Mouse (Mus musculus): Measurements from ENCODE around the gene Tmem80. TPM values are rescaled to one million over a fixed set of nuclear protein-coding genes. Genes with fewer than 3 reads are reported as not detected.

Gene Tmem80
- polyA plus RNA-seq (2015; fragmentation: Nextera tagmentation; extraction: Ambion mirVana): 49.3 and 59.8 TPM in 2 replicates

GRCm38 (mm10) chr7:141327469-141328372, at the start of gene Tmem80, which contains the start of gene Deaf1:
Gene Tmem80 (plus strand): TSS chr7:141327739.
Gene Deaf1 (minus strand): TSS chr7:141327690.
- H3K4me2 ChIP-seq (replicated peaks; ENCODE audit: low read depth, low read length): peak within 1 kb of the TSS; percentile 82
- peaks cover 13% of the 10 kb centered on the region for H3K36me3 ChIP-seq (ENCODE audit: insufficient read depth, low read length)
- no peaks in the 10 kb centered on the region for H3K9me3 ChIP-seq (ENCODE audit: low read length)
- H3K9ac ChIP-seq (replicated peaks; ENCODE audit: low read length): peak within 1 kb of the TSS; percentile 95
- under 1% methylated on average over 105 of the region's 105 CpGs for WGBS
- peak within 1 kb of the TSS; percentile 69 for H3K4me3 ChIP-seq (ENCODE audit: low read length)
- H3K27ac ChIP-seq (ENCODE audit: low read length): peak within 1 kb of the TSS; percentile 100
- H3K4me1 ChIP-seq (ENCODE audit: insufficient read depth, low read length): peaks cover 28% of the 10 kb centered on the region
- ATAC-seq (ENCODE audit: low FRiP score, low TSS enrichment): peak; percentile 96
- no peaks in the 10 kb centered on the region for H3K27me3 ChIP-seq (ENCODE audit: insufficient read depth, low read length)

GRCm38 (mm10) chr7:141278766-141279590, 48.6 kb upstream of the Tmem80 start, which contains the start of gene Sct:
Gene Sct (minus strand): TSS chr7:141279133.
- no peak within 1 kb of the TSS; the same call in 1 of the 2 replicates for H3K27ac ChIP-seq (ENCODE audit: low read length)
- 2% methylated on average over 46 of the region's 46 CpGs for WGBS
- H3K9ac ChIP-seq (replicated peaks; ENCODE audit: low read length): peak within 1 kb of the TSS; percentile 63
- peaks cover 31% of the 10 kb centered on the region for H3K4me1 ChIP-seq (ENCODE audit: insufficient read depth, low read length)
- no peaks in the 10 kb centered on the region for H3K36me3 ChIP-seq (ENCODE audit: insufficient read depth, low read length)
- peak within 1 kb of the TSS; percentile 95 for H3K4me2 ChIP-seq (replicated peaks; ENCODE audit: low read depth, low read length)
- no peaks in the 10 kb centered on the region for H3K9me3 ChIP-seq (ENCODE audit: low read length)
- peak; percentile 66 for ATAC-seq (ENCODE audit: low FRiP score, low TSS enrichment)
- H3K27me3 ChIP-seq (ENCODE audit: insufficient read depth, low read length): no peaks in the 10 kb centered on the region
- H3K4me3 ChIP-seq (ENCODE audit: low read length): peak within 1 kb of the TSS; percentile 52

- no peak overlapping the region for H3K4me3 ChIP-seq (ENCODE audit: low read length)
- no peak overlapping the region for H3K9ac ChIP-seq (replicated peaks; ENCODE audit: low read length)
- no peaks in the 10 kb centered on the region for H3K27me3 ChIP-seq (ENCODE audit: insufficient read depth, low read length)
- peak; percentile 66 for ATAC-seq (ENCODE audit: low FRiP score, low TSS enrichment)
- no peak overlapping the region for H3K4me2 ChIP-seq (replicated peaks; ENCODE audit: low read depth, low read length)
- peak overlapping the region; percentile 59 for H3K27ac ChIP-seq (ENCODE audit: low read length)
- no peaks in the 10 kb centered on the region for H3K9me3 ChIP-seq (ENCODE audit: low read length)
- 51% methylated on average over 6 of the region's 6 CpGs for WGBS
- no peaks in the 10 kb centered on the region for H3K36me3 ChIP-seq (ENCODE audit: insufficient read depth, low read length)
- peaks cover 26% of the 10 kb centered on the region for H3K4me1 ChIP-seq (ENCODE audit: insufficient read depth, low read length)
These were observed 46.1 kb upstream of the Tmem80 start for GRCm38 (mm10) chr7:141281442-141281841.

- ATAC-seq (ENCODE audit: low FRiP score, low TSS enrichment): no peak
- 85% methylated on average over 4 of the region's 4 CpGs for WGBS
- Histone ChIP-seq H3K27me3 (ENCODE audit: insufficient read depth, low read length) (no peaks in the 10 kb centered on the region), H3K9ac (replicated peaks; ENCODE audit: low read length) (no peak overlapping the region), H3K9me3 (ENCODE audit: low read length) (no peaks in the 10 kb centered on the region), H3K27ac (ENCODE audit: low read length) (no peak overlapping the region), H3K36me3 (ENCODE audit: insufficient read depth, low read length) (no peaks in the 10 kb centered on the region), H3K4me2 (replicated peaks; ENCODE audit: low read depth, low read length) (no peak overlapping the region), H3K4me3 (ENCODE audit: low read length) (no peak overlapping the region), H3K4me1 (ENCODE audit: insufficient read depth, low read length) (peaks cover 16% of the 10 kb centered on the region)
These were observed 44.8 kb upstream of the Tmem80 start for GRCm38 (mm10) chr7:141282756-141283155.

- no peak for ATAC-seq (ENCODE audit: low FRiP score, low TSS enrichment)
- Histone ChIP-seq H3K27me3 (ENCODE audit: insufficient read depth, low read length) (peaks cover 21% of the 10 kb centered on the region), H3K27ac (ENCODE audit: low read length) (no peak overlapping the region), H3K4me2 (replicated peaks; ENCODE audit: low read depth, low read length) (no peak overlapping the region), H3K4me1 (ENCODE audit: insufficient read depth, low read length) (no peaks in the 10 kb centered on the region), H3K36me3 (ENCODE audit: insufficient read depth, low read length) (no peaks in the 10 kb centered on the region), H3K9me3 (ENCODE audit: low read length) (no peaks in the 10 kb centered on the region), H3K4me3 (ENCODE audit: low read length) (no peak overlapping the region), H3K9ac (replicated peaks; ENCODE audit: low read length) (no peak overlapping the region)
- 78% methylated on average over 3 of the region's 3 CpGs for WGBS
These were observed 39.5 kb upstream of the Tmem80 start for GRCm38 (mm10) chr7:141288042-141288441.

GRCm38 (mm10) chr7:141291921-141292582, 35.5 kb upstream of the Tmem80 start, which contains the start of gene Drd4:
Gene Drd4 (plus strand): TSS chr7:141292006.
- H3K9ac ChIP-seq (replicated peaks; ENCODE audit: low read length): peak within 1 kb of the TSS; percentile 59
- peak within 1 kb of the TSS; percentile 84 for H3K4me2 ChIP-seq (replicated peaks; ENCODE audit: low read depth, low read length)
- H3K27ac ChIP-seq (ENCODE audit: low read length): no peak within 1 kb of the TSS
- ATAC-seq (ENCODE audit: low FRiP score, low TSS enrichment): peak; percentile 73
- H3K9me3 ChIP-seq (ENCODE audit: low read length): no peaks in the 10 kb centered on the region
- H3K36me3 ChIP-seq (ENCODE audit: insufficient read depth, low read length): no peaks in the 10 kb centered on the region
- WGBS: 3% methylated on average over 40 of the region's 46 CpGs
- H3K27me3 ChIP-seq (ENCODE audit: insufficient read depth, low read length): peaks cover 47% of the 10 kb centered on the region
- H3K4me3 ChIP-seq (ENCODE audit: low read length): peak within 1 kb of the TSS; percentile 50
- H3K4me1 ChIP-seq (ENCODE audit: insufficient read depth, low read length): peaks cover 15% of the 10 kb centered on the region

- Histone ChIP-seq H3K4me3 (ENCODE audit: low read length) (peak overlapping the region; percentile 50), H3K36me3 (ENCODE audit: insufficient read depth, low read length) (no peaks in the 10 kb centered on the region; the same call in 1 of the 2 replicates), H3K4me1 (ENCODE audit: insufficient read depth, low read length) (peaks cover 15% of the 10 kb centered on the region), H3K27ac (ENCODE audit: low read length) (no peak overlapping the region), H3K9me3 (ENCODE audit: low read length) (no peaks in the 10 kb centered on the region), H3K4me2 (replicated peaks; ENCODE audit: low read depth, low read length) (peak overlapping the region; percentile 84), H3K9ac (replicated peaks; ENCODE audit: low read length) (peak overlapping the region; percentile 59), H3K27me3 (ENCODE audit: insufficient read depth, low read length) (peaks cover 47% of the 10 kb centered on the region)
- 44% methylated on average over 15 of the region's 15 CpGs for WGBS
- ATAC-seq (ENCODE audit: low FRiP score, low TSS enrichment): no peak
These were observed 34.8 kb upstream of the Tmem80 start for GRCm38 (mm10) chr7:141292583-141293388.

- WGBS: under 1% methylated on average over 53 of the region's 53 CpGs
- Histone ChIP-seq H3K9ac (replicated peaks; ENCODE audit: low read length) (peak overlapping the region; percentile 60), H3K4me3 (ENCODE audit: low read length) (peak overlapping the region; percentile 46), H3K27ac (ENCODE audit: low read length) (no peak overlapping the region), H3K36me3 (ENCODE audit: insufficient read depth, low read length) (no peaks in the 10 kb centered on the region; the same call in 1 of the 2 replicates), H3K27me3 (ENCODE audit: insufficient read depth, low read length) (peaks cover 47% of the 10 kb centered on the region), H3K9me3 (ENCODE audit: low read length) (no peaks in the 10 kb centered on the region), H3K4me1 (ENCODE audit: insufficient read depth, low read length) (peaks cover 15% of the 10 kb centered on the region), H3K4me2 (replicated peaks; ENCODE audit: low read depth, low read length) (peak overlapping the region; percentile 70)
- ATAC-seq (ENCODE audit: low FRiP score, low TSS enrichment): peak; percentile 53; the same call in 1 of the 2 replicates
These were observed 33.6 kb upstream of the Tmem80 start for GRCm38 (mm10) chr7:141293852-141294471.

All from kidney, embryonic 16.5 days (tissue).